Mouse (Mus musculus): ENCODE results near the gene Olfm4.

The Olfm4 gene

DNA sequence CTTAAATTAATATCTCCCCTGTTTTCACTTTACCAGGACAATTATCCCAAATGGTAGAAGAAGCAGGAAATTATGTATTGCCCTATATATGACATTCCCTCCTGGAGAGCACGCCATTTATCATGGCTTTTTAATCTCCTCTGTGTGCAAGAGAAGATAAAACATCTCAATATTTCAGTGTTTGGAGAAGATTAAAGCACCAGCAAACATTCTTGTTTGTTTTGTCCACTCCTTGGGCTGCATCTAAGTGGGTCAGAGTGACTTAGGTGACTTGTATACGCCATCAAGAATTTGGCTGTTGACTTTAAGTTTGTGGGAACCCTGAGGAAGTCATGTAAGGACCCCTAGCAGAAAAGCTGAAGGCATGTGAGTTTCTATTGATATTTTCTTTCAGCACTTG lies at the start of gene Olfm4:
Gene Olfm4, plus strand, starts transcription at position 301 of the 400 bp plus-strand sequence.
- no peak for DNase-seq (ENCODE audit: low spot score)

DNA sequence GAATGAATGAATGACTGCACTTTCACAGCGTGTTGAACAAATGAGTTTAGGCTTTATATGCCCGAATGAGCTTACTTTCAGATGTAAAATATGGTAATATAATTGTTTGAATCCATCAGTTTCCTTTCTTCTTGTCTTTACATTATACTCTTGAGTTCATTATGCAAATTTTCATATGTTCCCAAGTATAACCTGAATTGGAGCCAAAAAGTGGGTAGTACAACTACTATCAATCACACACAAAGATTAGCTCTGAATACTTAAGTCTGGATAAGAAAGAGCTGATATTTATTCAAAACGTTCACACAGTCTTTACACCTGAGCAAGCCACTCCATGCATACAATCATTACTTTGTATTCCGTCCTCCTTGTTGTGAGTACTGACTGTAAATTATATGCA lies 49.5 kb upstream of the Olfm4 start:
- DNase-seq (ENCODE audit: low spot score): no peak

DNA sequence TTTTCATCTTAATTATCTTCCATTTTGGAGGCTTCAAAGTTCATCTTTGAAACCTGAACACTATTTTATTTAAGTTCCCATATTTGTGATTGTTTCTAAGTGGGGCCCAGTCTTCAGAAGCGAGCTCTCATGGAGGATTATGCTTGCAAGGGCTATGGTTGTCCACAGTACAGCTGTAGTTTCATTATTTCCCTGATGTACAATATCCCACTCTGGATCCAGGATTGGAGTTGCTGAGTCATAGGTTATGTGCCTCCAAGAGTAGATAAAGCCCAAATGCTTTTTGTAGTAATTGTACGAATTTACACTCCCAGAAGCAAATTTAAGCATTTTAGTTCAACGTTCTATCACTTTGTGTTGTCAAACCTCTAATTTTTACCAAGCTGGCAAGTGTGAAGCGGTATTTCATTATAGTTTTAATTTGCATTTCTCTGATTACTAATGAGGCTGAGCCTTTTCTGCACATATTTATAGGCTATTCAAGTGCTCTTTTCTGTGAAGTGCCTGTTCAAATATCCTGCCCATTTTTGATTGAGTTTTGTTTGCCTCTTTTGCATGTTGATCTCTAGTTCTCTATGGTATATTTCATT lies 46.9 kb upstream of the Olfm4 start:
- no peak for DNase-seq (ENCODE audit: low spot score)

DNA sequence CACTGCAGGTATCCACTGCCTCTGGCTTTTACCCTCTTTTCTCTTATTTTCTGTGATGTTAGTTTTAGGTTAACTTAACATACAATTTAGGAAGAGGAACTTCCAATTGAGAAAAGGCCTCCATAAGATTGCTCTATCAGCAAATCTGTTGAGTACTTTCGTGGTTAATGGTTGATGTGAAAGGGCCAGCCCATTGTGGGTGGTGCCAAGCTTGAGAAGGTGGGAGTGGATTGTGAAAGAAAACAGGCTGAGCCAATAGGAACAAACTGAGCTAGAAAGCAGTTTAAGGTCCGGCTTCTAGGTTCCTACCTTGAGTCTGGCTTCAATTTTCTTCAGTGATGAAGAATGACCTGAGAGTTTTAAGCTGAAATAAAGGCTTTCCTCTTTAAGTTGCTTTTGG lies 38.0 kb upstream of the Olfm4 start:
- DNase-seq (ENCODE audit: low spot score): no peak

DNA sequence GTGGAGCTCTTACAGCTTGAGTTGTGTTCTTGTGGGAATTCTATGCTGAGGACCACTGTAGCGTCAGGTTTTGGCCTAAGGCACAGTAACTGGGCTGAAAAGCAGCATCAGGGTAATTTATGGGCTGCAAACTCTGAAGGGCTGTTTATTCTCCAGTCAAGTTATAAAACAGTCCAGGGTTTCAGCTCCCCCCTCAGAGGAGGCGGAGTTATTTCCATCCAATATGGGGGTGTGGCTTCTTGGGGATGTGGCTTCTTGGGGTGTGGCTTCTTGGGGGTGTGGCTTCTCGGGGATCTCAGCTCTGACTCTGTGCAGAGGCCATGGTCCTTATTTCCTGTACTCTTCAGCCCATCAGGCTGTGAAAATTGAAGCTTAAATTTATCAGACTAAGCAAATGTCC lies 28.2 kb upstream of the Olfm4 start:
- no peak for DNase-seq (ENCODE audit: low spot score)

DNA sequence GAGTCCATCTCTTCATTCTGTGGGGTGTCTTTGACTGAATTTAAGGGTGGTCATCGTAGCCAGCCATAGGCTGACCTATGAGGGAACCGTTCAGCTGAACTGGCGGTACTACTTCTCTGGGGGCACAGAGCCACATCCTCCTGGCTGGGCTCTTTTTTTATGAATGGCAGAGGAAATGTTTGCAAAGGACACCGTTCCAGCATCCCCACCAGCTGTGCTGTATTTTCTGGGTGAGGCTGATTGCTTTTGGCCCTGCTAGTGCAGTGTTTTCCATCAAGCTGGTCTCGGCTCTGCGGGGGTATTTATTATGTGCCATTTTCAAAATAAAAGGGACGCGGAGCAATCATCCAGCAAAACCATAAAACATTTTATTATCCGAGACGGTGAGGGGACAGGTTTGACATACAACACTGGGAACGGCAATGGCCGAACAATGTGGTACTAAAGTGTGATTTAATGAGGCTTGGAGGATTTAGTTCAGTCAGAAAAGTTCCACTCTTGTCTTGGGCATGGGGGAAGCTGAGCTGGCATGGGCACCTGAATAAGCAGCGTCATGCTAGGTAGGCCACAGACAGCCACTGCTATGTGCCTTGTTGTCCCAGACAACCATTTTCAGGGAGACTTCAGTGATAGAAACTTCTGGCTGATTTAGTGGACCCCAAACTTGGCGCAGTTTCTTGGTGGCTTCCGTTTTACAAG lies 25.9 kb upstream of the Olfm4 start:
- no peak for DNase-seq (ENCODE audit: low spot score)

DNA sequence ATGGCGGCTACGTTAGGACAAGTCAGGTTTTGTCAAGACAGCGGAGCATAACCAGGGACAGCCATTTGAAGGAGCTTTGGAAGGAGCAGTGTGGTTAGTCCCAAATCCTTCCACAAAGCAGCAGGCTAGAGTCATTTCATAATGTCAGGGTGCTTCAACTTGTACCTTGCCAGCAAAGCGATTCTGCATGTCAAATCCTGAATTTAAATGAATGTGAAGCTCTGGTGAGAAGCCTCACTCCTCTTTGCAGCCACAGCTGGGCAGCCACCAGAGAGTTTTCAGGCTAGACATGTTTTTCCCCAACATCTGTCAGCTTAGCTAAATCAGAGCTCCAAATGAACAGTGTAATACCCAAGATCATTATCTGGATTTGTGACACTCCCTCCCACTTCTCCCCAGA lies 22.7 kb upstream of the Olfm4 start:
- DNase-seq (ENCODE audit: low spot score): no peak

DNA sequence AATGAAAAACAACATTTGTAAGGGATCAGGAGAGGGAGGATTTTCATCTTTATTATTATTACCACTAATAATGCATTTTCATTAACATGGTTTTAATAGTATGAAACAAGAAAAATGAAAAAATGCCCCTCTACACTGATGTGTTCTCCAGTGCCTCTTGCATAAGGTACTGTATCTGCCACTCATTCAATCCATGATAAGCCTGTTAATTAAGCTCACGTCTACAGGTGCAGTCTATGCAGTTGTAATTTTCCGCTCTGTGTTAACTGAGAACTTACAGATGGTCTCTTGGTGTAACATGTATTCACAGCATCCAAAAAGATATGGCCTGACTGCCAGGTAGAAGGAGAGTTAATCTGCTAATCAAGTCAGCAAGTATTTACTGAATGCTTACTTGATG lies 22.3 kb upstream of the Olfm4 start:
- no peak for DNase-seq (ENCODE audit: low spot score)

DNA sequence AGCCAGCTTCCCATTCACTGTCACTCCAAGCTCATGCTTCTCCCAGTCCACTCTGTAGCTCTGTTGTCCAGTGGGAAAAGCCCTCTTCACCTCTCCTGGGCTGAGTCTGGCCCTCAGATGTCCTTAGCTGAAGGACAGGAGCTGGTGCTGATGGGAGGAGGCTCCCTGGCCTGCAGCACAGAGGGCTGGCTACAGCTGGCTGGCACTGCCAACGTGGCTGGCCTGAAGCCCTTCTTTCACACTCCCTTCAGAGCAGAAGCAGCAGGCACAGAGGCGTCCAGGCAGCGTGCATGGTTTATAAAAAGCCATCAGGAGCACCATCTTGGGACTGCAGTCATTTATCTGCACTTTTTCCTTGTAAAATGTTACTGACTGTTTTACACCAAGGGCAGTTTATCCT lies 13.7 kb upstream of the Olfm4 start:
- DNase-seq (ENCODE audit: low spot score): no peak

DNA sequence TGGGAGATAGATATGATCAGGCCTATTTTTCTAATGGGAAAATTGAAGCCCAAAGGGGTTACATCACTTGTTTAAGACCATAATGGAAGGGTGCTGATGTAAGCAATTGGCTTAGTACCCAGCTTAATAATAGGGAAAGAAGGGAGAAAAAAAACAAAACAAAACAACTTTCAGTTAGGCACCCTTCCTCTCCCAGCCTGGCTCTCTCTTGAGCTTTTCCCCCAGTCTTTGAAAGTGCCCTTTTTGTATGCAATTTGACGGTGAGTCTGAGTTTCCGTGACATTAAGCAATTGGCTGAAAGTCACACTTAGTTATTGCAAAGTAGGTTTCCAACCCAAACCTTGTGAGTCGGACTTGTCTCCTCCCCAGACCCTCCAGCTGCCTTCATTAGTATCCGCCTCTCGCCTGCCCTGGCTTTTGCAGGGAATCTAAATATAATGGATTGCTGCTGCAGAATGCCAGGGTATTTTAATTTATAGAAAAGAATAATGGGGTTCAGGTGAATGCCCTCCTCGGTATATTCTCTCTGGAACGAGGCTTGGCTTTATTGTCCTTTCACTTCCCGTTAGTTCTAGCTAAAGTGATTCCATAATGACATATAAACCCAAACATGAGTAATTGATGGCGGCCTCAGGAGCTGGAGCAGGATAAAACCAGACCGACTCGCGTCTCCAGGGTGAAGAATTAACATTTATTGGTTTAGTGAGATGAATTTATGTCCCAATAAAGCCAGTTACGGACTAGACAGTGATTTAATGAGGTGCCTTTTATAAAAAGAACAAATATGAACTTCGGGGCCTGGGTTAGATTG lies 12.7 kb upstream of the Olfm4 start:
- no peak for DNase-seq (ENCODE audit: low spot score)

DNA sequence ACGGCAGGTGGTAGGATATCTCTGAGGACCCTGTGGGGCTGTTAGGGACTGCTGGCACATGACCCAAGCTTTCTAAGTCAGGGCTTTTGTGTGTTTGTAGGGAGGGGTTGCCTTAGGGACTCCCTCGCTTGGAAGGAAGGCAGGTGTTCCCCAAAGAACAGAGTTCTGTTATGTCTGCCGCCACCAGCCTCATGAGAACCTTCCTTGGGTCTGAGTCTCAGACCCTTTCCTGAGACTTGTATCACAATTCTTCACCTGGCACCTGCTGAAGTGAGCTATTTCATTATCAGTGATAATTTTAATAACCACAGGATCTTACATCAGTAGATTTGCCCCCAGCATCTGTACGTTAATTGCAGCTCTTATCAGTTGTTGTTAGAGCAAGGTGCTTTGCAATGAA lies 2.4 kb upstream of the Olfm4 start:
- no peak for DNase-seq (ENCODE audit: low spot score)

DNA sequence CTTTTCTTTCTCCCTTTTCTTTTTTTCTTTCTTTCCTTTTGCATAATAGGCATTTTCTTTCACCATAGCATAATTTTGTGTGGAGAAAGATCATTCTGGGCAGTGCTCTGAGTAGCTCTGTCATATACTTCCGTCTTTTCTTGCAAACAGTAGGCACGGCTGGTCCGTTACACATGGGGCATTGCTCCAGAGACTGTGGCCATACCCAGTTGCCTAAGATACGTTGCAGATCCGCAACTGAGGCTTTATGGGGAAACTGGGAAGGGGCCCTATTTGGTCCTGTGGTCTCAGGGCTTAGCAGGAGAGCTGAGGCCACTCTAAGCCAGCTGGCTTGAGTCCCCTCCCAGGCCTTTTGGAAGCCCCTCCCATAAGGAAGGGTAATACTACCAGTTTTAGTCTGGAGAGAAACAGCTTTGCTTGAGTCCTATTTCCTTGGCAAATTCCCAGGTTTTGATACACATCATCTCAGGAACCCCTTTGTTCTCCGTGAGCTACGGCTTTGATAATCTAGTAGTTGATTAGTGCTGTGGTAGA lies 1.3 kb downstream of the Olfm4 start:
- DNase-seq (ENCODE audit: low spot score): no peak

DNA sequence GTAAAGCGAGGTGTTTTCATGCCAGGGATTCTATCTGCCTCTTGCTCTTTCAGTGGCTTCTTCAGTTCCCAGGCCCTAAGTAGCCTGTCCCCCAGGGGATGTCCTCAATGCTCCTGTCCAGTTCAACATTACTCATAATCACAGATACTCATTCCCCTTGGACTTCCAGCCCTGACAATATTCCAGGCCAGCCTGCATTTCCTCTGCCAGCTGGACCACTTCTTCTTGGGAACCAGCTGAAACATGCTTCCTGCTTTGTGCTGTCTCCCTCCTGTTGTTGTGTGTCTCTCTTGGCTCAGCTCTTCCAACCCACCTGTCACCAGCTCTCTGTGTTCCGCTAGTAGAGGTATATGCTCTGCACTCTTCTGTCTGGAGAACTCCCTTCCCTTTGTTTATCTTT lies 1.8 kb downstream of the Olfm4 start:
- DNase-seq (ENCODE audit: low spot score): no peak

DNA sequence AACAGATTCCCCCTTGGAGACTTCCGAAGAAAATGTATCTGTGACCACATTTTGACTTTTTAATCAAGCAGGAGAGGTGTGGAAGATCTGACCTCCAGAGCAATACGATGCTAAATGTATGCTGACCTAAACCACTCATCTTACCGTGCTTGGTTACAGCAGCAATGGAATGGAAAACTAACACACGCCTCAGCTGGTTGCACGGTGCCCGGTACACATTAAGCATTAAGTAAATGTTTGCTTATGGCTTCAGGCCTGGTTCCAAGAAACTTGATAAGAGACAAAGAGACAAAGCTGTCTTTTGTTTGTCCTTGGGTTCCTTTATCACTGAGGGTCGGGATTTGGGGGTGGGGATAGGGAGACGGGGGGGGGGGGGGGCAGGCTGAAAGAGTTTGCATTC lies 3.0 kb downstream of the Olfm4 start:
- no peak for DNase-seq (ENCODE audit: low spot score)

DNA sequence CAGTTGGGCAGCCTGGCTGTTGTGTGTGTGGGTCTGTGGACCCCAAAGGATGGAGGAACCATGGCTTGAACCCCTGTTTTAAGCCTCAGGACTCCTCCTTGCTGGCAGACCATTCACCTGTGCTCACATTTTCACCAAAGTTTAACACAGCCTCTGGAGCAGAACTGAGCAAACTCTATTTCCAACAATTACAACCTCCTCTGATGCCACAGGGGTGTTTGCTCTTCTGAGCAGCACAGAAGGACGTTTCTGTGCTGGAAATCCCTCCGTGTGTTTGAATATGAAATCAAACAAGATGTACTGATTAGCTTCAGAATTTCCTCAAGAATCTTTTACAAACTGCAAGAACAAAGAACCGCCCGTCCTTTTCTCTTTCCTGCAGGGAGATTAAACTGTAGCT lies 5.9 kb downstream of the Olfm4 start:
- DNase-seq (ENCODE audit: low spot score): no peak

DNA sequence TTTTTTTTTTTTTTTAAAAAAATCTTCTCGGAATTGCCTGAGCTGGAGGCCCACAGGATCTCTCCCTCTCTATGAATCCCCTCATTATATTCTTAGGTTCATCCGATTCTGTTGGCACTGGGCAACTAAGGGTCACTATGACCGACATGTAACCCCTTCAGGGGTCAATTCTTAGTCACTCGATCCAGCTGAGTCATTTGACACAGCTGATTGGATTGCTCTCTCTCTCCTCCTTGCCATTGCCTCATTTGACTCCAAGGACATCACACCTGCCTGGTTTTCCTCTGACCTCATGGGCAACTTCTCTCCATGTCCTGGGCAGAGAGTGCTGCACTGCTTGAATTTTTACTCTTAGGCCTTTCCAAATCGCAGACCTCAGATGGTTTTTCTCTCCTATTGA lies 6.7 kb downstream of the Olfm4 start:
- DNase-seq (ENCODE audit: low spot score): no peak

DNA sequence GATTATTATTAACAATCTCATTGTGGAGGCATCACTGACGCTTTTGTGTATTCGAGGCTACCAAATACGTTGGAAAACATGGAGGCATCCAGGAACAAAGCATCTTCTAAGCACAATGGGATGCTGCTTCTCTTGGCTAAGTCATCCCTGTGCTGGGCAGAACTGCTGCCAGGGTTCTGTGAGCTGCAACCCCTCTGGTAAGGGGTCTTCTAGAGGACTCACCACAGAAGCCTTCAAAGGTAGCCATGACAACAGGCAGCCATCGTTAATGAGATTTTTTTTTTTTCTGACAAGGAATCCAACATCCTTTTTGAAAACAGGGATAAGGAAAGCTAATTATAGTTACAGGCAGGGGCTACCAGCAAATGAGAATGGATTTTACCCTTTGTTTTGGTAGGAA lies 13.7 kb downstream of the Olfm4 start:
- DNase-seq (ENCODE audit: low spot score): no peak

DNA sequence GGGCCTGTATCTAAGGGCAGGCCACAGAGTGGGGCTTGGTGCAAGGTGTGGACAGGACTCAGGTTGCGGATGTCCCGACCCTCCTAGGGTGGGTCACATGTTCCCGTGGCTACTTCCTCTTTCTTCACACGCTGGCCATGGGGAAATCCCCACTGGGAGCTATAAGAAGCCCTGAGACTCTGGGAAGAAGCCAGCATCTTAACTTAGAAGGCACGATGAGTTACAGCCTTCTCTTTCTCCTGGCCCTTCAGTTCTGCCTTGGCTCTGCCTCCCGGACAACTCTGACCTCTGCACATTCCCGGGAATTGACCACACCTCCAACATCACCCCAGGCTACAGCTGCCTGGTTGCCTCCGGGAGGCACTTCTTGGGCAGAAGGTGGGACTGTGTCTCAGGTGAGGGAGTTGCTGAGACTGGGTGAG lies 16.2 kb downstream of the Olfm4 start:
- DNase-seq (ENCODE audit: low spot score): no peak

DNA sequence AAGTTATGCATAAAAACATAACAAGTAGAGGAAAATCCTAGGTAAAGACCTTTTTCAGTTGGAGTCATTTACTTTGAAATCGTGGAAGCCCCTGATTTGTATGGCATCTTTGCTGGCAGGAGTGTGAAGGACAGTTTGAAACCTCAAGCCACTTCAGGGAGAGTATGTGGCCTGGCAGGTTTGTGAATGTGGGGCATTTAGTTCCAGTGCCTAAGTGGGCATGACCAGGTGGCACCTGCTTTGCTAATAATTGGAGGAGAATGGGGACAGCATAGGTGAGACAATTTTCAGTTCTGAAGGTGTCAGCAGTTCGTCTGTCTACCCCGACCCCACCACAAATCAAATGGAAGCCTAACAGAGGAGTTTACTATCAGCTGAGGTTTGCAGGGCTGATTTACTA lies 23.8 kb downstream of the Olfm4 start:
- no peak for DNase-seq (ENCODE audit: low spot score)

DNA sequence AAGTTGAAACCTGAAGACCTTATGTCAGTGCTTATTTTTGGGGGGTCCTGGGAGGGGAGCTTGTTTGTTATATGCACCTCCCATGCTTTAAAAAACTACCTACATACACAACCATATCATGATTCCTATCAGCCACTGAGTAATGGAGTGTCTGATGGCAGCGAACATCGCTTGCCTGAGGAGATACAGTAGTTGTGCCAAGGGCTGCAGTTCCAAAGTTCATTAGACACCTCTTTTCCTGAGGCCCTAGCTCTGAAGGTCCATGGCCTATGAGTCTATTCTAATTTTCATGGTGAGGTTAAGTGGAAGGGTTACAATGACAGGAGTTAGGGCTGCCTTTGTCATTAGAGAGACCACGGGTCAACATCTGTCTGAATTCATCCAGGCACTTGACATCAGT lies 26.5 kb downstream of the Olfm4 start:
- DNase-seq (ENCODE audit: low spot score): no peak

DNA sequence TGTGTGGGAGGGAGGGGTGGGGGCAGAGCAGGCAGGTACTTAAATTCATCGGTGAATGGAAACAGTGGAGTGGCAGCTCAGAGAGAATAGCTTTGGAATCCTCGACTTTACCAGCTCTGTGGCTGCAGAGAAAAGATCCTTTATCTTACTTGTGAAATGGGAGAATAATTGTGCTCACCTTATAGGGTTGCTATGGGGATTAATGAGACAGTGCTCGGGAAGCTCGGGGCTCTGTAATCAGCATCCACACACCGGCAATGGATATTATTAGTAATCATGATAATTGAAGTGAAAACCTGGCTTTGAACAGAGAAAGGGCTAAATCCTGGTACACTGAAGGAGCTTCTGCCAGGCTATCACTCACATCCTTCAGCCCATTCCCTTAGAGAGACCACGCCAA lies 31.1 kb downstream of the Olfm4 start:
- DNase-seq (ENCODE audit: low spot score): no peak

DNA sequence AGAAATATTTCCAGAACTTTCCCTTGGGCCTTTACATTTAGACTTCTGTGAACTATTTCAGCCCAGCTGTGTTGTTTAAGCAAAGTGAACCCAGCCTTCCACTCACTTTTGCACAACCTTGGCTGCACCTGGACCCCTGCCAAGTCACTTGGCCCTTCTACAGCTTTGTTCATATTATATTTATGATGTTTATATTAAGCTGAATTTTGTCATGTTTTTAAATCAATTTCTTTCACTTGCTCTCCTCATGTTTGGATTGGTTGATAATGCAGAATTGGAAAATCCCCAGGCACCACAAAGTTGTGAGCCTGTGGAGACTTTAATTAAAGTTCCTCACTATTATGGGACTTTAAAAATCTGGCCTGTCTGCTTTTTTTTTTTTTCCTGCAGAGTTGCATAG lies 32.2 kb downstream of the Olfm4 start:
- DNase-seq (ENCODE audit: low spot score): peak; percentile 43

DNA sequence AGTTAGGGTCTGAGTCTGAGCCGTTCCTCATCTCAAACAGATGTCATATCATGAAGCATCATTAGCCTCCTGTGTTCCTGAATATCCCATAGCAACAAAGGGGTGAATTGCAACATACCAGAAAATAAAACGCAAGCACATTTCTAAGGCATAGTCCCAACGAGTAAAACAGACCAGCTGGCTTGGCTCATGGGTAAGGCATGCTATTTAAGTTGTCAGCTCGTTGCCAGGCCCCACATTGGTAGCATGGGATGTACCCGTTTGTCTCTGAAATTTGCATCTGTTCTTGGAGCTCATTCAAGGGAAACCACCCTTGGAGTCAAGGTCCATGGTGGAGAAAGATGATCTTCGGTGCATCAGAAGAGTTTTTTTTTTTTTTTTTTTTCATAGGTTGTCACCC lies 42.2 kb downstream of the Olfm4 start:
- no peak for DNase-seq (ENCODE audit: low spot score)
